Mouse (Mus musculus): ENCODE measurements around the gene Mroh2a.

DNA sequence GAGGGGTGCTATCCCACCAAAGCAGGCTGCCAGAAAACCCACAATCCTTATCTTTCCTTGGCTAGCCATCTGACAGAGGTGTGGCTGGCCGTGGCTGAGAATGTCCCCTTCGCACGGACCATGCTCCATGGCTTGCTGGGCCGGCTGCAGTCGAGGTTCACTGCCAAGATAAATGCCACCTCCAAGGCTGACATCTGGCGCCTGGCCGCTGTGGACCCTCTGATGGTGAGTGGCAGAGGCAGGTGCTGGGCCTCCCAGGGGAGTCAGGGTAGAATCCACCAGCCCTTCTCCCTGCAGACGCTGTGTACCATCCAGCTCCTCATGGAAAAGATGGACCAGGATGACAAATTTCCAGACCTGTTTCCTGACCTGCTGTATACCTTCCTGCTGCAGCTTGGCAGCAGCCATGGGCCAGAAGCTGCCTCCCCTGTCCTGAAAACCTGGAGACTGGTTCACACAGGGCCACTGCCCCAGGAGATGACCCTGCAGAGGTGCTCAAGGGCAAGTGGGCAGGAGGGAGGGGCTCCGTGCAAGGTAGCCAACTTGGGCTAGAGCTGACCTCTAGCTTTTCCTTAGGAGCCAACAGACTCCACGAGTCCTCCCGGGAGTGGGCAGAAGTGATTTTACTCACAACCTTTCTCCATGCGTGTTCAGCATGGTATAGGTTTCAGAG lies 28.1 kb downstream of the Mroh2a start:
- TF ChIP-seq POLR2A (IDR thresholded peaks at IDR 0.05; ENCODE audit: extremely low read depth, insufficient read depth, low read length) (no peak), CTCF (IDR thresholded peaks at IDR 0.05; ENCODE audit: low read depth, low read length) (no peak)

All from liver, adult 2 months (tissue).